Comparison of ENCODE assay signal across 10 mouse cellular contexts in the genomic region with DNA sequence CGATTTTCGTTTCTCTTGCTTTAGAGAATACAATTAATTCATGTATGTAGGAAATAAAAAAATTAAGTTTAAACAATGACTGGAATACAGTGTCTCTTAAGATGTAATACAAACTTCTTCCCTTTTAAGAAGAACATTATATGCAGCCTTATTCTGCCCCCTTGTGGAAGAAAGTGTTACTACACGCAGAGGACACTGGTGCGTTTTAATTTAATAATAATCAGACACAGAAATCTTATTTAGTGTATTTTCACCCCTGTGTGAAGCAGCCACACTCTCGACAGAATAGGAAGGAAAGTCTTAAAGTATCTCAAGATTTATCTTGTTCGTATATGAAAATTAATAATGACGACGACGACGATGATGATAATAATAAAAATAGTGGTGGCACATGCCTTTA. TPM values are rescaled to one million over a fixed set of nuclear protein-coding genes. Genes with fewer than 3 reads are reported as not detected.
DNase-seq lines count a peak whose midpoint lies in the region; ATAC-seq and TF ChIP-seq lines count a peak whose summit lies in the region.
"Had no signal": no experiment of that assay in that cellular context is flagged by ENCODE, and none has a peak within 500 bp of the region (broad histone marks: within the 10 kb centered on the region; RNA-seq: fewer than 3 reads in every experiment).

No protein-coding gene starts in this region.

- TF ChIP-seq EP300 in liver, postnatal 0 days (IDR thresholded peaks at IDR 0.05; ENCODE audit: low read depth): no peak

- TF ChIP-seq CTCF in liver, postnatal 0 days (IDR thresholded peaks at IDR 0.05; ENCODE audit: low read depth): peak; percentile 87

- no peak overlapping the region for H3K4me2 ChIP-seq in limb, embryonic 11.5 days (ENCODE audit: low read depth, severe bottlenecking)
- H3K4me2 ChIP-seq in liver, postnatal 0 days (ENCODE audit: low read depth, low read length): peak overlapping the region; percentile 36; the same call in 1 of the 2 replicates
- H3K4me2 ChIP-seq: heart, embryonic 15.5 days; neural tube, embryonic 12.5 days had no signal

- H3K4me3 ChIP-seq in limb, embryonic 11.5 days (ENCODE audit: low read depth, low read length): no peak overlapping the region
- no peak overlapping the region for H3K4me3 ChIP-seq in limb, embryonic 10.5 days
- no peak overlapping the region for H3K4me3 ChIP-seq in liver, postnatal 0 days (ENCODE audit: low read depth, low read length)
- H3K4me3 ChIP-seq: heart, embryonic 15.5 days; neural tube, embryonic 12.5 days had no signal

- no peaks in the 10 kb centered on the region for H3K36me3 ChIP-seq in limb, embryonic 11.5 days (ENCODE audit: control insufficient read depth, insufficient read depth, low read length)
- no peaks in the 10 kb centered on the region for H3K36me3 ChIP-seq in limb, embryonic 10.5 days
- H3K36me3 ChIP-seq in liver, postnatal 0 days (replicated peaks; ENCODE audit: insufficient read depth, low read length): no peaks in the 10 kb centered on the region
- H3K36me3 ChIP-seq: heart, embryonic 15.5 days; neural tube, embryonic 12.5 days had no signal

- 33% methylated on average over 10 of the region's 10 CpGs for WGBS in limb, embryonic 11.5 days
- WGBS in limb, embryonic 10.5 days: 35% methylated on average over 10 of the region's 10 CpGs
- WGBS in liver, postnatal 0 days (ENCODE audit: insufficient replicate concordance): 25% methylated on average over 10 of the region's 10 CpGs

- DNase-seq in adrenal gland, postnatal 14 days: peak; percentile 55
- DNase-seq in adrenal gland, postnatal 4 days (ENCODE audit: low spot score in 2 of 2): no peak
- DNase-seq in limb, embryonic 11.5 days (ENCODE audit: low spot score): peak; percentile 74
- no peak for DNase-seq in limb, embryonic 10.5 days (ENCODE audit: low spot score)
- DNase-seq in adipocyte (ENCODE audit: low spot score): peak; percentile 88
- peak; percentile 64 for DNase-seq in liver, postnatal 0 days
- peak; percentile 53 to 74 for DNase-seq in spleen, postnatal 4 days (ENCODE audit: low spot score in 2 of 2)

- no peaks in the 10 kb centered on the region for H3K9me3 ChIP-seq in limb, embryonic 11.5 days (ENCODE audit: control insufficient read depth, low read length)
- H3K9me3 ChIP-seq in limb, embryonic 10.5 days (replicated peaks): no peaks in the 10 kb centered on the region
- no peaks in the 10 kb centered on the region for H3K9me3 ChIP-seq in liver, postnatal 0 days (ENCODE audit: low read length)
- H3K9me3 ChIP-seq: heart, embryonic 15.5 days; neural tube, embryonic 12.5 days had no signal

- no peak overlapping the region for H3K27ac ChIP-seq in limb, embryonic 11.5 days (replicated peaks; ENCODE audit: low read depth, low read length)
- no peak overlapping the region for H3K27ac ChIP-seq in limb, embryonic 10.5 days
- H3K27ac ChIP-seq in liver, postnatal 0 days (ENCODE audit: low read depth): no peak overlapping the region
- H3K27ac ChIP-seq: heart, embryonic 15.5 days; neural tube, embryonic 12.5 days had no signal

- H3K27me3 ChIP-seq in limb, embryonic 11.5 days (ENCODE audit: control insufficient read depth, insufficient read depth, low read length): no peaks in the 10 kb centered on the region
- no peaks in the 10 kb centered on the region for H3K27me3 ChIP-seq in limb, embryonic 10.5 days (ENCODE audit: low read depth, poor library complexity, severe bottlenecking)
- no peaks in the 10 kb centered on the region for H3K27me3 ChIP-seq in liver, postnatal 0 days (ENCODE audit: insufficient read depth, low read length)
- H3K27me3 ChIP-seq: heart, embryonic 15.5 days; neural tube, embryonic 12.5 days had no signal

- no peak for ATAC-seq in limb, embryonic 11.5 days (ENCODE audit: insufficient number of reproducible peaks, low FRiP score, low TSS enrichment, low read depth)
- ATAC-seq in erythroblast, adult 5-6 weeks (replicated peaks; ENCODE audit: low FRiP score, poor library complexity, severe bottlenecking): peak; percentile 77
- ATAC-seq in liver, postnatal 0 days: no peak

- no peak overlapping the region for H3K9ac ChIP-seq in limb, embryonic 11.5 days (ENCODE audit: low read length)
- H3K9ac ChIP-seq in liver, postnatal 0 days (replicated peaks): no peak overlapping the region
- H3K9ac ChIP-seq: heart, embryonic 15.5 days; neural tube, embryonic 12.5 days had no signal

- H3K4me1 ChIP-seq in limb, embryonic 11.5 days (ENCODE audit: control insufficient read depth, insufficient read depth, low read length): peaks cover 9% of the 10 kb centered on the region; the same call in 1 of the 2 replicates
- peaks cover 31% of the 10 kb centered on the region for H3K4me1 ChIP-seq in limb, embryonic 10.5 days
- H3K4me1 ChIP-seq in liver, postnatal 0 days (ENCODE audit: insufficient read depth): peaks cover 21% of the 10 kb centered on the region
- H3K4me1 ChIP-seq: heart, embryonic 15.5 days had no signal

RNA-seq across cellular contexts. Expression of a gene that starts 45.1 kb away (rescaled TPM):
- not detected in 2 replicates for total RNA-seq in adrenal gland, postnatal 14 days (2021)
- total RNA-seq in adrenal gland, postnatal 4 days (2021): not detected
- not detected in 2 replicates for polyA plus RNA-seq in limb, embryonic 11.5 days (2014; fragmentation: Nextera tagmentation; extraction: Ambion mirVana)
- polyA plus RNA-seq in limb, embryonic 10.5 days (2016; fragmentation: Nextera tagmentation; extraction: Ambion mirVana): not detected in 2 replicates
- total RNA-seq in erythroblast, adult 5-6 weeks (2015; ENCODE audit: low replicate concordance): not detected in 2 replicates
- total RNA-seq in erythroblast, adult 5-6 weeks (2017; ENCODE audit: low replicate concordance): not detected in 2 replicates
- polyA plus RNA-seq in liver, postnatal 0 days (2015; fragmentation: Nextera tagmentation; extraction: Ambion mirVana): not detected in 2 replicates
- polyA plus RNA-seq: heart, embryonic 15.5 days; neural tube, embryonic 12.5 days had no signal

Comparison
In these comparisons a context has a peak if more than half of its experiments do, and no peak if none do; other contexts are left out.
1. DNase-seq: peak in adrenal gland, postnatal 14 days (single experiment), limb, embryonic 11.5 days (single experiment), adipocyte (single experiment), liver, postnatal 0 days (single experiment) and spleen, postnatal 4 days (2 of 2); none in adrenal gland, postnatal 4 days (0 of 2) and limb, embryonic 10.5 days (single experiment).